Mouse (Mus musculus): ENCODE results near the gene Slc7a11.

The Slc7a11 gene

DNA sequence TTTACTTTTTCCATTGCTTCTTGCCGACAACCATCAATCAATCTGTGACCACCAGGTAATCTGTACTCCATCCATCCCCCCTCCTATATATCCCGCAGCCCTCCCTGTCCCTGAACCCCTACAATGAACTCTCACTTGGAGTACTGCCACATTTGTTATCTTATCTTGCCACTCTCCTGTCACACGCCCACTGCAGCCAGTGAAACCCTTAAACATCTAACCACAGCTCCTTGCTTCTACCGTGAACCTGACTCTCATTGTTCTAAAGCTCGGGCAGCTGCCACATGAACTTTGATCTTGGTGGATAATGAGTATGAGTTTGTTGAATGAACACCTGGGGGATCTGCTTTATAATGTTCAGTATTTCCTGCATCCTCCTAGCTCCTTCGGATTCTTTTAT, 140.8 kb downstream of the Slc7a11 start:
- DNase-seq = no peak

DNA sequence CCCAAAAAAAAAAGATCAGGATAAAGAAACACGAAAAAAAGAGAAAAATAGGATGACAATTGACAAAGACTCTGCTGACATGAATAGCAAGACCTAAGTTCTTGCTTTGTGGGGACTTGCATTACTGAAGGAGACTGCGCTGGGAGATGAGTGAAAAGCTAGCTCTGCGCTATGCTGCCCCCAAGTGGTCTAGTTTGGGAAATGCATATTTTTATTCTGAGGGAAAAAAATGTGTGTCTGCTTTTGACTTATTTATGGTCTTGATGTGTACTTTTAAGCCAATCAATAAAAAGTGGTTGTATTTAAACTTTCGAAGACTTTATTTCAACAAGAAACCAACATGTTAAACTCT, 142.5 kb downstream of the Slc7a11 start:
- DNase-seq = peak; percentile 36

DNA sequence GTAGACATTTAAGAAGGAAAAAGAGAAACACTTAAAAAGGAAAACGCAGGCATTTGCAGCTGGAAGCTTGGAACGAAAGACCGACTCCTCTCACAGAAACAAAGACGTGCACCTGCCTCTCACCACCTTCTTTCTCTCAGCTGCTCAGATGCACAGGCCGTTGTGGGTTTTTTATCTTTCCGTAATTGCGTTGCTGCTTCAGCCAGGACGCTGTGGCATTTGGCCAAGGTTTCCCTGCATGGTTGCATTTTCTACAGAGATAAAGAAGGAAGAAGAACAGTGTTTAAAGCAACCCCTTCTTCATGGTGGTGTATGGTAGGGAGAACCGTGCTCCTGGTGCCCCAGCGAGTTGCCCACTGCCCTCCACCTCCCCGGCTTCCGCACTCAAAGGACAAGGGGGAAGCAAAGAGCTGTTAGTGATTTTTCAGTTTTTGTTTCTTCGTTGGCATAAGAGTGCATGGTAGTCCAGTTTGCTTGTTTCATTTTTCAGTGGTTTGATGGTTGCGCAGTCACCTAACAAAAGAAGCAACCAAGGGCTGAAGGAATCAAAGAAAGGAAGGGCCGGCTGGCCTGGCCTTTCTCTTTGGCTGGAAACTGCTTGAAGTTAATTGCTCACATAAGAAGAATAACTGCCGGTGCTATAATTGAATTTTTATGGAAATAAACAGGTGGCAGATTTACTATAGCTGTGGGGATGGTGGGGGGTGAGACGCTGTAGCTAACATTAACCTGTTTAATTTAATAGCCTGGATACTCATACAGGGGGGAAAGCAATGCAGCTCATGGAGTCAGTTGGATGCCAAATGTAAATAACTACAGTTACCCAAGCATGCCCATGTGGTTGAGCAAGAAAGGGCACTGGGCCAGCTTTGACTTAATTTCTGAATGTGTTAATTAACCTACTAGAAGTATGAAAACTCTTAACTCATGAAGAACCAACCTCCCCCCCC, 143.1 kb downstream of the Slc7a11 start:
- peak; percentile 11 for DNase-seq

DNA sequence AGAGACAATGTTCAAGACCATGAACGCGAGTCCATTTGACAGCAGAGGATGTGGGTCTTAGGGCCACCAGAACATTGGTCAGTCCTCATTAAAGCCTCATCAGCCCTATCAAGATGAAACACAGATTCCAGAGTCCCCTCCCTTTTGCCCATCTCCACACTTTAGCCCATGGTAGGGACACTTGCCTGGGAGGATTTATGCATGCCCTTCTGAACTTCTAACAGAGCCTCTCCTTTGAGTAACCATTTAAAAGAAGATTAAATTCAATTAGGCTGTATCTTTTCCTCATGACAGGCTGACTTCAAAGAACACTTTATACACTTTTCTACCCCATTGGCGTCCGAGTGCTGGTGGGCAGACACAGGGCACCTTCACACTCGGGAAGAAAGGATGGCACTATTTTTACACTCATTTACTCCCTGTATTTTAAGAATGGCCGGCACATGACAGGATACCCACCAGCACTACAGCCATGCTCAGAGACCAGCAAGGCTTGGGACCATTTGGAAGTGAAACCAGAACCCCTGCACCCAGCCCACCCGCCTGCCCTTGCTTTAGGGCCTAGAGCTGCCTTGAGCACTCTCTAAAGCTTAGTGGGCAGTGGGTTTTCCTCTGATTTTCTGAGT, 144.9 kb downstream of the Slc7a11 start:
- DNase-seq = no peak

DNA sequence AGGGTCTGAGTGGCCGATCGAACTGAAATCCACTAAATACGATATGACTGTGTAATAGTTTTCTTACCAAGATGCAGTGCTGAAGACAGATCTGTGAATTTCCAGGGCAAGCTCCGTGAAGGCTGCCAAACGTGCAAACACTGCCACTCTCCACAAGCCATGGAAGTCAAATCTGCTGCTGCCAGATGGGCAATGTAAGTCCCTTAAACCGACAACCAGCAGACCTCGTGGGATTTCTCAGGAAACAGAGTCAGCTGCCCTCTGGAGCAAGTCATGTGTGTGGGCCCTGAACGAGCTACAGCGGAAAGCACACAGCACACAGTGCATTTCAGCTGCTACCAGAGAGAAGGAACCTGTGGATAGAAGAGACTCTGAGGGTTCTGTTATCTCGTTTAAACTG, 146.5 kb downstream of the Slc7a11 start:
- DNase-seq = no peak

DNA sequence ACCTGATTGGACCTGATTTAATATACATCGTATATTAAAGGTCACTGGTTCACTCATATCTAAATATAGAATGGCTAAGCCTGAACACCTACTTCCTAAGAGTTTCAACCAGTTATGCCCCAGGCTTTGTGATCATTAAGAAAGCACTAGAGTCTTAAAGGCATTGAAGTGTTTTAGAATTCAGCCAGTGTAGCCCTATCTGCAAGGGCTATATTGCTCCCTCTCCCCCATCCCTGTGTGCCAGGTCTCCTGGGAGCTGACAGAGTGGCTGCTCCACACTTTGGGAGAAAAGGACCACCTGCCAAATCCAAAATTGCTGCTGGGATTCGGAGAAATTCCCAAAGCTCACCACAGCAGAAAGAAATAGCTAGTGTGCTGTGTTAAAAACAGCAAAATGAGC, 168.4 kb downstream of the Slc7a11 start:
- no peak for DNase-seq

DNA sequence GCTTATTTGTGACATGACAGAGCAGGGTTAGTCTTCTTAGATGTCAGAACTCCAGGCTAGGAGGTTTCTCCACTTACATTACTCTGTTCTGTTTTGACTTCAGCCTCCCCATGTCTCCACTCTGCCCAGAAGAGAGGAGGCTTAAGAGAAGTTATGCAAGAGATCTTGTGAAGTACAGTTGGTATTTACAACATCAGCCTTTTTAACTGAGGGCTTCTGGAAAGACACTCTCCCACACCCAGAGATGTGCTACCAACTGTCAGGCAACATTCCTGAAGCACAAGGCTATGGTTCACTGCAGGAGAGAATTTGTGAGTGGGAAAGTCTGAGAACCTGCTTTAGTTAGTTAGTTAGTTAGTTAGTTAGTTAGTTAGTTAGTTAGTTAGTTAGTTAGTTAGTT, 171.2 kb downstream of the Slc7a11 start:
- DNase-seq = no peak

DNA sequence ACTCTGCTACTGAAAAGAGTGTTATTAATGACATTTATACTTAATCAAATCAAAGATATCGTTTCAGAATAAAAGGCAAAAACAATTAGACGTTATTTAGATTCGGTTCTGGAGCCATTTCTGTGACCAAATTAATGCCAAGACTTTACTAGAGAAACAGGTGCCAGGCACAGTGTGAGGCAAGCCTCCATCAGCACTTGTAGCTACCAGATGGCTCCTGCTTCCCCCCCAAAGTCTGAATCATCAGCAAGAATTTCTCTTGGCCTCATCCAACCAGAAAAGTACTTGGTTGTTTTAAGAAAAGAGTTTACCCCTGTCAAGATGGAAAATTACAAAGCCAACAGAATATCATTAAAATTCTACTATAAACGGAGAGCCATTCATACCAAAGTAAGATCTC, 173.7 kb downstream of the Slc7a11 start:
- DNase-seq = peak; percentile 61

DNA sequence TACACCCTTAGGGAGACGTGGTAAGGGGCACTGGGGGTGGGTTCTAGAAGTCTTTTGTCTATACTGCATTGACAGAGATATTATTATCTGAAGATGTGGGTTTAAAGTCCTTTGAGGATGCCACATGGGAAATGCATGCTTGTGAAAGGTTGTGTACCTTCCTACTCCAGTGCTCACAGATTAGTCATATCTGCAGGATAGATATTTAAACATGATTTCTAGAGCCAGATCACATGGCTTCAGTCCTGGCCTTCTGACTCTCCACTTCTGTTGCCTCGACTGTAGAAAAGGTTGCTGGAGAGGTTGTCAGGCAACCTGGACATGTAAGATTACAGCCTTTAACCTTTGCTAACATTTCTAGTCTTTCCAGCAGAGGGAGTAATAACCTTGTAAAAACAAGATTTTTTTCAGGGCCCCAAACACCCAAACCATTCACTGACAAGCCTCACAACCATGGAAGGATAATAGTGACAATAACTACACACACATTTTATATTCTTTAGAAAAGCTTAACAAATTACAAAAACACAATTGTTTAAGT, 180.8 kb downstream of the Slc7a11 start:
- DNase-seq = no peak

DNA sequence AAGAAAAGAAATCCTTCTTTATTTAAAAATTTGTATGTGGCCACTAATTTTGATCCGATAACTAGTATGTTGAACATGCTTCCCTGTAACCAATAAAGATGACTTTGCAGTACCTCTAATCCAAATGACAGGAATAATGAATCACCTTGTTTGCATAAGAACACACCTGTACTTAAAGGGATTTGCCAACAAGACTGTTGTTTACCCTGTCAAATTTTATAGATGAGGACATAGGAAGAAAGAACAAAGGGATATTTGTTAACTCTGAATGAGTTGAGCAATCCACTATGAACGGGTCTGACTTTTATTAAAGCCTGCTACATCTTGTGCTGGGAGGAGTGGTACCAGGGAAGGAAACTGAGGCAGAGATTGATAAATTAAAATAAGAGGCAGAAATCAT, 181.3 kb downstream of the Slc7a11 start:
- DNase-seq = no peak

DNA sequence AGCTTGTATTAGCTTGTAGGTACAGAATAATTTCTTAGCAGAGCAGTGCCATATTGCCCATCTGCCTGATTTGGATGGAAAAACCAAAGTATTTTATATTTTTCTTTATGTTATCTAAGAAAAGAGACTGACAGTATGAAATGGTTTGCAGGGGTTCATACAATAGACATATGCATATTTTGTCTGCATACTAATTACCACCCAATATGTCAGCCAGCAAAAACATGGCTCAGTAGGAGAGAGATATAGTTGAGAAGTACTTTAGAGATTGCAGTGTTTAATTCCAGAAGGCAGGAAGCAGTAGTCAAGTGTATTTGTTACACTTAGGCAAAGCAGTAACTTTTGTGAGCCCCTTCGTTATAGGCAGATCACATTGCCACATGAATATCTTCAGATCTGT, 182.7 kb downstream of the Slc7a11 start:
- DNase-seq = no peak

DNA sequence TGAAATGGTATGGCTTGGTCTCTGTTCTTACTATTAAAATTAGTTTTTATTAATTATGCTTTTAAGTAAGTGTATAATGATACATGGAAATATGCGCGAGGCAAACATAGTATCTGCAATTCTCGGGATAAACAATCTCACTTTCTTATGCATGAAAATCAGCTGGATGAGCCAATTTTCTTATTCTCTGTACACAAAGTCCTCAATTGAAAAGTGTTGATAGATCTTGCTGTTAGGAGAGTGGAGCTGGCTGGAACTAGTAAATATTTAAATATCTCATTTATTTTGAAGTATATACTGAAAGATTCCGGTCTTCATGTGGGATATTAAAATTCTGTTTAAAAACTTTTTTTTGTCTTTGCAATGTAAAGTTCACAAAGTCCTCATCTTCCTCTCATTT, 184.6 kb downstream of the Slc7a11 start:
- DNase-seq = no peak

DNA sequence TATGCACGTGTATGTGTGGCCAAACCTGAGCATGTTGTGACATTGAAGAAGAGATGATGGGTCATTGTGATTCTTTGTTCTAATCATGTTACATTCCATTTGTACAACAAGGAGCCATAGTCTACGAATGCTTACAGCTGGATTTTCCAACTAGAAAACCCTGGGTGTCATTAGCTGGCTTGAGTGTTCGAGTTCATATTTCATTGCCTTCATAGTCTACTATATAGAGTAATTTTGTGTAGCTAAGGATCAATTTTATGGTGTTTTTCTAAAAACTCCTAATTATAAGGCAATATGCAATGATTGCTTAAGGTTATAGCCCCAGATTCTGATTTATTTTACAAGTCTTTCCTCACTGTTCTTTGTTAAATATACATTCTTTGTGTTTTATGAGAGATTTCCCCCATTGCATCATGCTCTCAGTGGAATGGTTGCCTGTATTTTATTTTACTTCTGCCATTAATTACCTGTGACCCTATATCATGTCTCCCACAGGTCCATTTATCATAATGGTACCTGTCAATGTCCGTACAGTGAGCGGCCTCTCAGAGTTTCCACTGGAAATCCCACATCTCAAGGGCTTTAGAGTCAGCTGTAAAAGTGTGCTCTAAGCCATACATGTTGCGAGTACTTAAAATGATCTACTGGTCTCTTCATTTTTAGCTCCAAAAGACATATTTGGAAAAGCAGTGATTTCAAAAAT, 193.7 kb downstream of the Slc7a11 start:
- no peak for DNase-seq

DNA sequence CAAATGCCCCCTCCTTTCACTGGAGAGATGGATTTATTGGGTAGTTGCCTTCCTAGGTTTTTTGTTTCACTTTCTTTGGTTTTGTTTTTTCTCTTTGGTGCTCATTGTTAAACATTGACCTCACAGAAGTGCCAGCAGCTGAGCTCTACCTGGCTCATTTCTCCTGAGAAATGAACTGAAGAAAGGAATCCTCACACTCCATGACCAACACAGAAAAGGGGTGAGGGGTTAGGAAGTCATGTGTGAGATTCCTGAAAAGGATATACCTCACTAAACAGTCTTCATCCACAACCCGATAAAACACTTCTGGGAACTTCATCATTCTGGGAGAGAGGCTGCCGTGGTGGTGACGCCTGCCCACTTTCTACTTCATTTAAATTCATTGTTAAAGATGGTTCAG, 207.4 kb downstream of the Slc7a11 start:
- DNase-seq = no peak

DNA sequence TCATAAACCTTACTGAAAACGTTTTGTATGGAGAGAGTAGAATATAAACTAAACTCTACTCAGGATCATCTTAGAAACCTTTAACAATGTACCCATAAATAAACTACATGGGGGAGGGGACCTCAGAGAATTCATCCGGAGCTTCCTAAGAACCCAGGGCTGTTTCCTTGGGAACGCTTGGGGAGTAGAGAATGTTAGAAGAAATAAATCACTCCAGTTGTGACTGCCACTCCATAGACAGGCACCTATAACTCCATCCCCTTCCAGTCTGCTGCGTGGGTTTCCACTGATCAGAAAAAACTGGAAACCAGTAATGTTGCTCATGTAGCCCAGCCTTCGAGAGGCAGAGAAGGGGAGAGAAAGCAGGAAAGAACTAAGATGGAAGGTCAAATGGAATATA, 210.3 kb downstream of the Slc7a11 start:
- DNase-seq = no peak

DNA sequence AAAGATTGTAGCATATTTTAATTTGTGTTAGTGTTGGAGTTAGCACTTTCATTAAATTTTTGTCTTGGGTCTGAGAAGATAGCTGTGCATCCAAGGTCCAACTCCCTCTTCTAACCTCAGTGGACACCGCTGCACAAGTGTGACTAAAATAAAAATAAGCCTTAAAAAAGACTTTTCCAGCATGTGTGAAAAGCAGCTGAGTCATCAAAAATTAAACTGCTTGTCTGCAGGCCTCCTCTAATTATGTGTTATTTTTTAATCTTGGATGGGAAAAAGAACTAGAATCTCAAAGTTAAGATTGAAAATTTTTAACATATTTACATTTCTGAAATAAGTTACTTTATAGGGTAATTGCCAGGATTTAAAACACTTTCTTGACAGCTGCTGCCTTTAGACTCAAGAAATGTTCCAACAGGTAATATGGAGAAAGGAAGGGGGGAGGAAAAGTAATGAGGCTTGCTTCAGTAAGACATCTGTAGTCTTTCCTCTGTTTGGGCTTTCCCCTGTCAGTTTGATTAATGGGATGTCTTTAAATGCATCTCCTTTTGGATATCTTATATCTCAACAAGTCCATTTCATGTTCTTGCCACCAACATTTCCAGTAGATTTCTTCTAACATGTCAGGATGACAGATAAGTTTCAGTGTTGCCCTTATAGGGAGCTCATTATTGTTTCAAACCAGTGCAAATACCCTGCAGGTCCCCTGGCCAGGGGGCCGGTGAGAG, 218.9 kb downstream of the Slc7a11 start:
- DNase-seq = no peak

DNA sequence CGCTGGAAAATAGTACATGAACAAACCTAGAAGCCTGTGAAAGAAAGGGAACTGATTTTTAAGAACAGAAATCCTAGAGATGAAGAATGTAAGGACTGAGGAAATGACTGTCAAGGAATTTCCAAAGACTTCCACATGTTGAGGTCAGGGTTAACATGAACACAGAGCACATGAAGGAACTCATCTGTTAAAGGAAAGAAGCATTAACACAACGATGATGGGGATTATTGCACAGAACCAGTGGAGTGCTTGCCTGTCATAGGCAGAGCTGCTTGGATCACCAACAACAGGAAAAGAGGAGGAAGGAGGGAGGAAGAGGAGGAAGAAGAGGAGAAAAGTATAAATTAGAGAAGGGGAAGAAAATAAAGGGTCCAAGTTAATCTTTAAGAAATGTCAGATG, 223.0 kb downstream of the Slc7a11 start:
- DNase-seq = no peak

DNA sequence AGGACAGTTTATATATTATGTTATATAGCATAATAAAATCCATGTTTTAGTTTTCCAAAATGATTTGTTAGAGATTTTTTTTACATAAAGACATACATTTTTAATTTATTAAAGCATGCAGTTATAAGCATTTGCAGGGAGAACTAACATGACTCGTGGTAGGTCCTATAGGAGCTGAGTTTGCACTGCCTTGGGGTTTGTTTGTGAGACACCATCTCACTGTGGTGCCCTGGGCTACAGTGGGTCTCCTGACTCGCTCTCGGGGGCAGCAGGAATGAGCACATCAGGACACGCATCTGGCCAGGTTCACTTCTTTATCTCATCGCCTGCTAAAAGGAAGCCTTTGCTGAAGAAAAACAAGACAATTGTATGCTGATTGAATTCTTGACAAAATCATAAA, 257.0 kb downstream of the Slc7a11 start:
- DNase-seq = no peak

DNA sequence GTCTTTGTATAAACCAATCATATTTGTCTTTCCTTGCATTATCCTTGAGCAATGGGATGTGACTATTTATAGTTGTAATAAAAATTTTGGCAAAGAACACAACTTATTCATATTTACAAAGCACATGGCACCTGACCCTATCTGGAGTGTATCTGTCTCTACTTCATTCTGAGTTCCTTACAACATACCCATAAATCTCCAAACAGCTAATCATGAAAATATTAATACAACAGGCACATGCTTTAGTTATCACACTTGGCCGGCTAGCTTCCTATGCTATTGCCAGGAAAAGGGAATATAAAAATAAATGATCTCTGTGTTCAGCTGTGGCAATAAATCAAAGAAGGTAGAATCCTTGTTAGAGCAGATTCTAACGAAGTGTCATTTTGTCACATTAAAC, 257.5 kb downstream of the Slc7a11 start:
- no peak for DNase-seq

DNA sequence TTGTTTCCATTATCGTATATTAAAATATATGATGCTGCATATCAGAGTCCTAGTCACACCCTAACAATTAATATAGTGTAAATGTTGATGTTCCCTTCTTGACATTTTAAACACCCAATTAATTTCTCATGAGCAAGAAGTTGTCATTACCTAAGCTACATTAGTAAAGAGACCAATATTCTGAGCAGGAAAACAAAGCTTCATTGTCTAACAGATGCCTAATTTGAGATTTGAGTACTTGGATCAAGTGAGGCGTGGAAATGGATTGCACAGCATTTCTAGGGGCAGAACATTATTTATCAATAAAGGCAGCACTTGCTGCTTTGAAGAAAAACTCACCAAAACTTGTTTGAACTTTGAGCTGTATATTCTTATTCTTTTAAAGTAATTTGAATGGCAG, 282.7 kb downstream of the Slc7a11 start:
- no peak for DNase-seq

DNA sequence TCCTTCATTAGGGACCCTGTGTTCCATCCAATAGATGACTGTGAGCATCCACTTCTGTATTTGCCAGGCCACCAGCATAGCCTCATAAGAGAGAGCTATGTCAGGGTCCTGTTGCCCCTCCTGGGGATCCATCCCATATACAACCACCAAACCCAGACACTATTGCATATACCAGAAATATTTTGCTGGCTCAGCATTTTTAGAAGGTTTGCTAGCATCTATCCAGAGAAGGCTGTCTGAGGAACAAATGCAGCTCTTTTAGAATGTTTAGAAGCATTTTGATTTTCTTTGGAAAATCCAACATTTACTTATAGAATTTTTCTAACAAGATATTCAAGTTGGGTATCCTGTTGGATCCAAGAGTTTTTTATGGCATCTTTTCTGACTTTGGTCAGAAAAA, 299.3 kb downstream of the Slc7a11 start:
- DNase-seq = no peak

DNA sequence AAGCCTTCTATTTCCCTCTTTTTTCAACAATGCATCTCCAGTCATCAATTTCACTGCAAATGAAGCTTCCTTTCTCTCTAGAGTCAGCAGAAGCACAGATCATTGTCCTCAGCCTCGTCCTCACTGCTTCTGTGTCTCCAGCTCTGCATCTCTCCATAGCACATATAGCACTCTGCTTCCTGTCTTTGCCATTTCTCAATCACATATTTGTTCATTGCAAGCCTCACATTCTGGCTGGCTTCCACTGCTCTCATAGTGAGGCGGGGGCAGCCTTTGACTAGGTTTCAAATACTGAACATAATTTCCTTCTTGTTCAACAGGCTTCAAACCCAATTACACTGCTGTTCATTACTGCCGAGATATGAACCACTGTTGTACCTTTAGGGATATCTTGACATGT, 305.1 kb downstream of the Slc7a11 start:
- DNase-seq = no peak

DNA sequence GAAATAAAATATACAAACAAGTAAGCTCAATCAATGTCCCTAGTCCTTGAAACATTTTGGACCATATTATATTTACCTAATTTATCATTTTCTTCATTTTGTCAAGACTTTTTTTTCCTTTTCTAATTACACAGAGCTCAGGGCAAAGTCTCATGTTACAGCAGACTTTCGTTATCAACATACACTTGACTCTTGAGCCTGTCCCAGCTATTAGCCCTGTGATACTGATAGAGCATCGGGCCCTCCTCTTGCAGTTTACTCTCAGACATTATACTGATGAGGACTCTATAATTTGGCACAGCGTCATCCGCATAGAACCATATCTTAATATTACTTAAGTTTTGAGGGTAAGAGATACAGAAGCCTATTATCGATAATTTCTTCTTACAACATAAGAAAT, 311.2 kb downstream of the Slc7a11 start:
- no peak for DNase-seq
